Mouse (Mus musculus) gastrocnemius, adult 2 months (tissue): ENCODE measurements at regions not wholly inside any gene's neighbourhood (a gene's known extent, or its start where the extent isn't known, plus 50 kb on each side); places are given as distances from the start of the nearest gene placed in this dataset.
A peak's percentile ranks its signal among the peaks of the same experiment; 100 is the strongest.

Experiments
- DNase-seq: peaks from one replicate; pipeline ENCODE4 v3.0.0; 2022
- H3K27ac ChIP-seq: fragments of 200-600 bp; 2 replicates; pipeline ENCODE4 v1.8.1; 2022; ENCODE audit warnings: mild to moderate bottlenecking
- H3K4me3 ChIP-seq: fragments of 200-600 bp; 2 replicates; pipeline ENCODE4 v1.8.1; 2022; ENCODE audit warnings: mild to moderate bottlenecking, moderate library complexity
- CTCF ChIP-seq: fragments of 200-600 bp; IDR thresholded peaks from 2 replicates; pipeline ENCODE4 v1.8.1; 2022; ENCODE audit warnings: antibody characterized with exemption, mild to moderate bottlenecking, moderate library complexity
- intact Hi-C: fragments of 180-260 bp; cut with DNase I; formaldehyde crosslinking; loops from one replicate; pipeline ENCODE4 v1.15.1; 2025

- intact Hi-C loops: loop anchor here (2.0 to 10.0 kb wide), 3 partner anchors 360 to 1190 kb away; partner anchors contain the start of gene Pgr15l
- Histone ChIP-seq H3K27ac (no peak overlapping the region), H3K4me3 (no peak overlapping the region)
- TF ChIP-seq CTCF: peak; percentile 56
- no peak for DNase-seq
These were observed 57.3 kb upstream of the Eda2r start for GRCm38 (mm10) chrX:97434327-97434726.

GRCm38 (mm10) chrX:97431391-97431803 lies 54.4 kb upstream of the Eda2r start:
- peak; percentile 66 for TF ChIP-seq CTCF
- peak overlapping the region; percentile 75 for H3K4me3 ChIP-seq
- H3K27ac ChIP-seq: peak overlapping the region; percentile 93
- intact Hi-C loops: loop anchor here (10.0 kb wide), 2 partner anchors 357 to 1193 kb away; partner anchors contain the start of gene Pgr15l
- peak; percentile 52 for DNase-seq
